Mouse (Mus musculus) heart, embryonic 15.5 days (tissue): ENCODE data around the gene Fzd4. TPM values are rescaled to one million over a fixed set of nuclear protein-coding genes. Genes with fewer than 3 reads are reported as not detected.

ENCODE experiments used
- ATAC-seq: fragments of 200-750 bp; cut with Nextera tagmentation; replicated peaks from 2 replicates; pipeline ENCODE4 v1.8.0; 2017; ENCODE audit warnings: low read depth, moderate TSS enrichment; ENCODE audit not compliant: insufficient number of reproducible peaks, insufficient read depth, low FRiP score
- H3K27ac ChIP-seq: fragments of 300-500 bp; sonication (generic); 2 replicates; pipeline ENCODE4 v1.5.1; 2015; ENCODE audit warnings: mild to moderate bottlenecking, inconsistent platforms
- H3K27me3 ChIP-seq: fragments of 300-500 bp; sonication (generic); 2 replicates; pipeline ENCODE4 v1.6.1; 2015; ENCODE audit warnings: inconsistent platforms
- H3K36me3 ChIP-seq: fragments of 300-500 bp; sonication (generic); 2 replicates; pipeline ENCODE4 v1.6.1; 2015; ENCODE audit warnings: mild to moderate bottlenecking, inconsistent platforms
- H3K4me1 ChIP-seq: fragments of 300-500 bp; sonication (generic); replicated peaks from 2 replicates; pipeline ENCODE4 v1.6.1; 2015; ENCODE audit warnings: inconsistent platforms
- H3K4me2 ChIP-seq: fragments of 300-500 bp; sonication (generic); 2 replicates; pipeline ENCODE4 v1.6.1; 2015; ENCODE audit warnings: inconsistent platforms, mild to moderate bottlenecking, moderate library complexity
- H3K4me3 ChIP-seq: fragments of 300-500 bp; sonication (generic); 2 replicates; pipeline ENCODE4 v1.5.1; 2015; ENCODE audit warnings: mild to moderate bottlenecking, inconsistent platforms
- H3K9ac ChIP-seq: fragments of 300-500 bp; sonication (generic); 2 replicates; pipeline ENCODE4 v1.6.1; 2015; ENCODE audit warnings: mild to moderate bottlenecking, inconsistent platforms
- H3K9me3 ChIP-seq: fragments of 300-500 bp; sonication (generic); replicated peaks from 2 replicates; pipeline ENCODE4 v1.6.1; 2016; ENCODE audit warnings: inconsistent platforms
- WGBS: fragments of 180-500 bp; shearing (Covaris S2); methylation state at CpG from one replicate; pipeline ENCODE4 v1.1.7; 2015; ENCODE audit warnings: mixed read lengths; 5-methylcytosine and 5-hydroxymethylcytosine counted together
- polyA plus RNA-seq: library from polyadenylated mRNA; unstranded; fragments of >200 nt; fragmentation: Nextera tagmentation; extraction: Ambion mirVana; gene quantifications from 2 replicates; pipeline ENCODE4 v1.2.1, GENCODE M21; 2015

The Fzd4 gene
- polyA plus RNA-seq, 1 experiment from 2014 or later = 9.3 TPM

DNA sequence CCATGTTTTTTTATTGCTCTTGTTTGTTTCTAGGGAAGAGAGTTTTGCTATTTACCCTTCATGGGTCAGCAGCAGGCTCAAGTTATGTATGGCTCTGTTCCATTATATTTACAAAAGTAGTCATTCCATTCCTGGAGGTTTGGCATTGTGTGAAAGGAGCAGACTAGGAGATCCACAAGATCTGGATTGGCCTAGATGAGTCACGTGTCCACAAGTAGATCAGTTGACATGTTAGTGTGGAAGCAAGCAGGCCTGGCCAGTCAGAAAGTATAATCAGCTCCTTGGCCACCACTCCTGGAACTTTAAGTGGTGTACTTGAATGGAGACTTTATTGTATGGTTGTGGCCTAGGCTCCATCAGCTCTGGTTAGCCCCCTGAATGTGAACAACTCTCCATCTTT lies 25.2 kb downstream of the Fzd4 start:
- H3K4me2 ChIP-seq = no peak overlapping the region
- peaks cover 13% of the 10 kb centered on the region for H3K4me1 ChIP-seq
- H3K4me3 ChIP-seq = no peak overlapping the region
- WGBS = 50% methylated on average over 1 of the region's 1 CpGs
- ATAC-seq = no peak
- no peaks in the 10 kb centered on the region for H3K36me3 ChIP-seq
- no peaks in the 10 kb centered on the region for H3K9me3 ChIP-seq
- no peak overlapping the region for H3K27ac ChIP-seq
- no peak overlapping the region for H3K9ac ChIP-seq
- H3K27me3 ChIP-seq = no peaks in the 10 kb centered on the region

- no peaks in the 10 kb centered on the region for H3K27me3 ChIP-seq
- H3K4me2 ChIP-seq = no peak overlapping the region
- WGBS = 86% methylated on average over 2 of the region's 2 CpGs
- H3K36me3 ChIP-seq = no peaks in the 10 kb centered on the region
- H3K4me1 ChIP-seq = peaks cover 14% of the 10 kb centered on the region
- no peak overlapping the region for H3K27ac ChIP-seq
- no peaks in the 10 kb centered on the region for H3K9me3 ChIP-seq
- H3K4me3 ChIP-seq = no peak overlapping the region
- H3K9ac ChIP-seq = no peak overlapping the region
- ATAC-seq = no peak
These were observed 27.0 kb downstream of the Fzd4 start for GRCm38 (mm10) chr7:89431185-89431584.

DNA sequence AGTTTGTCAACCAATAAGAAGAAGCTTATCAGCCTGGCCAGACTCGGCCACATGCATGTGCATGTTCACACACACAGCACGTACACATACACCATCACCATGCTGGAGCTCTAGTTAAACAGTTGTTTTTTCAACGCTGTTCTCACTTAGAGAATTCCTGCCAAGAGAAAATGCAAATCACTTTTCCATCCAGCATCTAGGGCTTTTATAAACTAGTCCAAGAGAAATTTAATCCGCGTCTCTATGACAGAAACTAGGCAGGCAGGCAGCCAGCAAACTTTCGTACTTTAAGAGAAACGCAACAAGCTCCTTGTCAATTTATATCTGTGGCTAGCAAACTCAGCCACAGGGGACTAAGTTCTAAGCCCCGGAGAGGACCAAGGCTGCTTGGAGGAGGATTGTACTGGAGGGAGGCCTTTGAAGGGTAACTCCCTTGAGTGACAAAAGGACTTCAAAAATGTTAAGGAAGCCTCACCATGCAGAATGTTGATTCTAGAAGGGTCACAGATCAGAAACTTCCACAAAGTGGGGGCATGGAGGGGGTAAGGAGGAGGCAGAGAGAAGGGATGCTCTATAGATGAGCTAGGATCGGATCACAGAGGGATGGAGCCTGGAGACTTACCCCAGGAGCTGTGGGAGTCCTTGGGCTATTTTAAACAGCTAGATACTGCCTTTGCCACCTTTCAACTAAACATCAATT lies 29.2 kb downstream of the Fzd4 start:
- WGBS = 48% methylated on average over 9 of the region's 9 CpGs
- Histone ChIP-seq H3K9me3 (no peaks in the 10 kb centered on the region), H3K4me2 (no peak overlapping the region), H3K36me3 (no peaks in the 10 kb centered on the region), H3K4me3 (no peak overlapping the region), H3K9ac (no peak overlapping the region), H3K27ac (peak overlapping the region; percentile 54), H3K4me1 (peaks cover 14% of the 10 kb centered on the region), H3K27me3 (no peaks in the 10 kb centered on the region)
- ATAC-seq = no peak

- H3K36me3 ChIP-seq = no peaks in the 10 kb centered on the region
- peak overlapping the region; percentile 54 for H3K27ac ChIP-seq
- ATAC-seq = no peak
- no peaks in the 10 kb centered on the region for H3K27me3 ChIP-seq
- no peak overlapping the region for H3K4me2 ChIP-seq
- no peak overlapping the region for H3K4me3 ChIP-seq
- H3K4me1 ChIP-seq = peaks cover 14% of the 10 kb centered on the region
- no peak overlapping the region for H3K9ac ChIP-seq
- H3K9me3 ChIP-seq = no peaks in the 10 kb centered on the region
- WGBS = 34% methylated on average over 8 of the region's 8 CpGs
These were observed 29.9 kb downstream of the Fzd4 start for GRCm38 (mm10) chr7:89433893-89434616.

- Histone ChIP-seq H3K27me3 (no peaks in the 10 kb centered on the region), H3K4me1 (peaks cover 12% of the 10 kb centered on the region)
- no peak for ATAC-seq
These were observed 32.2 kb downstream of the Fzd4 start for GRCm38 (mm10) chr7:89436404-89436803.

DNA sequence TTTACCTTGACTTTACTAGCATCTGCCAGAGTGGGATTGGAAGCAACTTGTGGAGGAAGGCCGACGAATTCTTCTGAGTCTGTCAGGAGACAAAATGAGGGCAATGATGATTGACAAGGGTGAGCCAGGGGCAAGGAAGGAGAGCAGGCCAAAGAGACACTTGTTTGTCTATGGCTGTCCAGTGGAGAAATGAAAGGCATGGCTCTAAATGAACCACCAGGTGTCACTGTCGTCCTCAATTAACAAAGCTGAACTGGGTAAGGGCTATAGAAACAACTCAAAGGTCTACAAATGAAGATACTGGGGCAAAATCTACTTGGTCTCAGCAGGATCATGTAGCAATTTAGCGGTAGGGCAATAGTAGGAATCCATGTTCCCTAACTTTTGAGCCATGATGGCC lies 33.4 kb downstream of the Fzd4 start:
- no peaks in the 10 kb centered on the region for H3K9me3 ChIP-seq
- peaks cover 12% of the 10 kb centered on the region for H3K4me1 ChIP-seq
- H3K27ac ChIP-seq = no peak overlapping the region
- 34% methylated on average over 4 of the region's 4 CpGs for WGBS
- no peak overlapping the region for H3K4me3 ChIP-seq
- no peaks in the 10 kb centered on the region for H3K36me3 ChIP-seq
- H3K9ac ChIP-seq = no peak overlapping the region
- no peak for ATAC-seq
- H3K4me2 ChIP-seq = no peak overlapping the region
- no peaks in the 10 kb centered on the region for H3K27me3 ChIP-seq

More at GRCm38 (mm10) chr7:89436404-89436803, 32.2 kb downstream of the Fzd4 start:
- no peak overlapping the region for H3K9ac ChIP-seq
- no peak overlapping the region for H3K27ac ChIP-seq
- no peaks in the 10 kb centered on the region for H3K36me3 ChIP-seq
- no peak overlapping the region for H3K4me2 ChIP-seq
- H3K9me3 ChIP-seq = no peaks in the 10 kb centered on the region
- WGBS = 70% methylated on average over 5 of the region's 5 CpGs
- H3K4me3 ChIP-seq = no peak overlapping the region

DNA sequence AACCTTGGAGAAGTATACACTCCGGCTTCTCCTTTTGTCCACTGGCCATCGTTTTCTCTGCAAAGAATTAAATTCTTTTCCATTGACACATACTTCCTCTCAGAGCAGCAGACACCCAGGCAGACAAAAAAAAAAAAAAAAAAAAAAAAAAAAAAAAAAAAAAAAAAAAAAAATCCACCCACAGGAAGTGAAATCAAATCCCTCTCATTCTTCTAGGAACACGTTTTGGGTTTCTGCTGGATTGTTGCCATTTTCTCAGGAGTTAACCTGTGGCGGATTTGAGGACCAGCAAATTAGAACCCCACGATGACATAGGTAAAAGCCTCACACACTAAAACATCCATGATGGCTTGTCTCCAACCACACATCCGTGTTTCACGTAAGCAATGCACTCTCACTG lies 37.1 kb downstream of the Fzd4 start:
- WGBS = 61% methylated on average over 7 of the region's 7 CpGs
- no peak overlapping the region; the same call in 1 of the 2 replicates for H3K27ac ChIP-seq
- ATAC-seq = no peak

GRCm38 (mm10) chr7:89442242-89442641 lies 38.1 kb downstream of the Fzd4 start:
- ATAC-seq = no peak
- Histone ChIP-seq H3K4me3 (no peak overlapping the region), H3K27ac (no peak overlapping the region), H3K27me3 (no peaks in the 10 kb centered on the region), H3K9ac (no peak overlapping the region), H3K4me1 (no peaks in the 10 kb centered on the region), H3K9me3 (no peaks in the 10 kb centered on the region), H3K4me2 (no peak overlapping the region), H3K36me3 (no peaks in the 10 kb centered on the region)
- WGBS = 65% methylated on average over 4 of the region's 4 CpGs

More for the DNA sequence above, 37.1 kb downstream of the Fzd4 start:
- H3K27me3 ChIP-seq = no peaks in the 10 kb centered on the region
- no peaks in the 10 kb centered on the region for H3K4me1 ChIP-seq
- H3K36me3 ChIP-seq = no peaks in the 10 kb centered on the region
- no peak overlapping the region for H3K4me2 ChIP-seq
- no peaks in the 10 kb centered on the region for H3K9me3 ChIP-seq
- H3K9ac ChIP-seq = no peak overlapping the region
- H3K4me3 ChIP-seq = no peak overlapping the region

GRCm38 (mm10) chr7:89445137-89445536 lies 41.0 kb downstream of the Fzd4 start:
- Histone ChIP-seq H3K9ac (no peak overlapping the region), H3K4me3 (no peak overlapping the region), H3K36me3 (no peaks in the 10 kb centered on the region), H3K27me3 (no peaks in the 10 kb centered on the region), H3K27ac (no peak overlapping the region), H3K4me1 (no peaks in the 10 kb centered on the region), H3K4me2 (no peak overlapping the region), H3K9me3 (no peaks in the 10 kb centered on the region)
- 76% methylated on average over 4 of the region's 4 CpGs for WGBS
- ATAC-seq = no peak

- no peaks in the 10 kb centered on the region for H3K4me1 ChIP-seq
- H3K27ac ChIP-seq = no peak overlapping the region
- no peak for ATAC-seq
- H3K36me3 ChIP-seq = no peaks in the 10 kb centered on the region
- H3K9ac ChIP-seq = no peak overlapping the region
- 57% methylated on average over 2 of the region's 2 CpGs for WGBS
- H3K27me3 ChIP-seq = no peaks in the 10 kb centered on the region
- H3K4me2 ChIP-seq = no peak overlapping the region
- H3K9me3 ChIP-seq = no peaks in the 10 kb centered on the region
- no peak overlapping the region for H3K4me3 ChIP-seq
These were observed 46.2 kb downstream of the Fzd4 start for GRCm38 (mm10) chr7:89450312-89450711.

GRCm38 (mm10) chr7:89456380-89457076 lies 52.4 kb downstream of the Fzd4 start:
- Histone ChIP-seq H3K27ac (no peak overlapping the region), H3K36me3 (no peaks in the 10 kb centered on the region), H3K27me3 (no peaks in the 10 kb centered on the region), H3K4me1 (peaks cover 9% of the 10 kb centered on the region), H3K9me3 (no peaks in the 10 kb centered on the region), H3K9ac (no peak overlapping the region), H3K4me2 (no peak overlapping the region), H3K4me3 (no peak overlapping the region)
- WGBS = 54% methylated on average over 7 of the region's 7 CpGs
- no peak for ATAC-seq
